Mouse (Mus musculus) forebrain, embryonic 13.5 days (tissue): ENCODE measurements around the gene Cnpy4. TPM values are rescaled to one million over a fixed set of nuclear protein-coding genes. Genes with fewer than 3 reads are reported as not detected.

Experiments used
- ATAC-seq: fragments of 200-750 bp; cut with Nextera tagmentation; 2 replicates; pipeline ENCODE4 v1.8.0; 2017
- H3K27ac ChIP-seq: fragments of 300-500 bp; sonication (generic); 2 replicates; pipeline ENCODE4 v1.5.1; 2015; ENCODE audit warnings: inconsistent platforms, mild to moderate bottlenecking, moderate library complexity
- H3K27me3 ChIP-seq: fragments of 300-500 bp; sonication (generic); 2 replicates; pipeline ENCODE4 v1.6.1; 2015; ENCODE audit warnings: mild to moderate bottlenecking, inconsistent platforms
- H3K36me3 ChIP-seq: fragments of 300-500 bp; sonication (generic); 2 replicates; pipeline ENCODE4 v1.6.1; 2015; ENCODE audit warnings: mild to moderate bottlenecking, inconsistent platforms; ENCODE audit not compliant: poor library complexity, severe bottlenecking
- H3K4me1 ChIP-seq: fragments of 300-500 bp; sonication (generic); 2 replicates; pipeline ENCODE4 v1.6.1; 2015; ENCODE audit warnings: inconsistent platforms
- H3K4me2 ChIP-seq: fragments of 300-500 bp; sonication (generic); 2 replicates; pipeline ENCODE4 v1.6.1; 2015; ENCODE audit warnings: inconsistent platforms, mild to moderate bottlenecking, moderate library complexity
- H3K4me3 ChIP-seq: fragments of 300-500 bp; sonication (generic); 2 replicates; pipeline ENCODE4 v1.5.1; 2015; ENCODE audit warnings: mild to moderate bottlenecking, inconsistent platforms
- H3K9ac ChIP-seq: fragments of 300-500 bp; sonication (generic); 2 replicates; pipeline ENCODE4 v1.6.1; 2015; ENCODE audit warnings: mild to moderate bottlenecking, inconsistent platforms
- H3K9me3 ChIP-seq: fragments of 300-500 bp; sonication (generic); replicated peaks from 2 replicates; pipeline ENCODE4 v1.6.1; 2016; ENCODE audit warnings: inconsistent platforms
- WGBS: fragments of 180-500 bp; shearing (Covaris S2); methylation state at CpG from one replicate; pipeline ENCODE4 v1.1.7; 2015; 5-methylcytosine and 5-hydroxymethylcytosine counted together
- polyA plus RNA-seq: library from polyadenylated mRNA; unstranded; fragments of >200 nt; fragmentation: Nextera tagmentation; extraction: Ambion mirVana; gene quantifications from 2 replicates; pipeline ENCODE4 v1.2.1, GENCODE M21; 2015

Cnpy4 gene
- polyA plus RNA-seq = 48.1 and 48.2 TPM in 2 replicates

DNA sequence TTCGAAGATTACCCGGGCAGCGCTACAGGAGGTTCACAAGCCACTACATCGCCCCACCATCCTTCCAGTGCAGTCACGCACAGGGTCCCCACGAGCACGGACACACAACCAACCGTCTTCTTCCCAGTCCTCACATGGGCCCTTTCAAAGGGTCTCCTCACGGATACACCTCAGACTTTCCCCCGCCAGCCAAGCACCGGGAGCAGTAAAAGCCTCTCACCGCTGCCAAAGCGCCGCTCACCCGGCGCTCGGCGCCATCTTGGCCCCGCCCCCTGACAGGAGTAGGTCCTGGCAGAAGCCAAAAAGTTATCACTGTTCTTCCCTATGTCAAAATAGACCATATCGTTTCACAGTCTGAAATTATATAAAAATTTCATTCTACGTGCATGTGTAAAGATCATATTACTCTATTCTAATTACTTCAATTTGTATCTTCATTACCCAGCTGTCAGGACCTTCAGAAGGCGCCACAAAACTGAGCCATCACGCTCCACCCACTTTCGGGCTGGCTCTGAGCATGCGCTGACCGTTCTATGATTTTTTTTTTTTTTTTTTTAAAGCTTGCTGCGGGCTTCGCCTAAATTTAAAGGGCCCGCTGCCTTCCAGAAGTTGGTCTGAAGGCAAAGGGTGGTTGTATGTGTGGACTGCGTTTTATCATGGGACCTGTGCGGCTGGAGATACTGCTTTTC is at the start of gene Cnpy4, which contains the start of gene Taf6:
Gene Cnpy4 (plus strand): TSS at position 536 of the 689 bp plus-strand sequence.
Gene Taf6 (minus strand): TSS at position 502 of the 689 bp plus-strand sequence.
- no peaks in the 10 kb centered on the region for H3K27me3 ChIP-seq
- H3K4me2 ChIP-seq = peak within 1 kb of the TSS; percentile 74
- ATAC-seq = peak; percentile 85
- peak within 1 kb of the TSS; percentile 85 for H3K4me3 ChIP-seq
- under 1% methylated on average over 31 of the region's 31 CpGs for WGBS
- peak within 1 kb of the TSS; percentile 65 for H3K27ac ChIP-seq
- H3K4me1 ChIP-seq = peaks cover 21% of the 10 kb centered on the region
- peaks cover 47% of the 10 kb centered on the region for H3K36me3 ChIP-seq
- H3K9ac ChIP-seq = peak within 1 kb of the TSS; percentile 79
- H3K9me3 ChIP-seq = no peaks in the 10 kb centered on the region

DNA sequence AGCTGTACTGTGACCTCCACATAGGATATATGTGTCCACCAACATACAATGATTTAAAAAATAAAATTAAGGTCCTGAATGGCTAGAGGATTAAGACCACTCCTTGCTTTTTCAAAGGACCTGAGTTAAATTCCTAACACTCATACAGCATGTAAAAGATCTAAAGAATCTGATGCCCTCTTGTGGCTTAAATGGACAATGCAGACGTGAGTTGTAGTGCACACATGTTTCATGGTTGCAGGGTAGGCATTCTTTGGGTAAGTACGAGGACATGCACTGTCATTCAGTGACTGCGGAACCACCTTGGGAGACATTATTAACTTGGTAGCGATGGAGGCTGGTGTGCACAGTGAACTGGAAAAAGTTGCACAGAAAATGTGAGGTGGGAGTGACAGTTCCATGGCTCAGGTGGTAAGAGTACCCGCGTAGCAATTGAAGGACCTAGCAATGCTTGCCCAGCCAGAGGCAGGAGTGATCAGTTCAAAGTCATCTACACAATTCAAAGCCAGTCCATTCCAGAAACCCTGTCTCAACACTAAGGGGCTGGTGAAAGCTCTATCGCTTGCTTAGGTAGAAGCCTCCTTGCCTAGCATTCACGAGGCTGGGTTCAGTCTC is 49.2 kb upstream of the Cnpy4 start:
- Histone ChIP-seq H3K4me1 (no peaks in the 10 kb centered on the region), H3K9ac (no peak overlapping the region), H3K9me3 (no peaks in the 10 kb centered on the region), H3K27me3 (no peaks in the 10 kb centered on the region), H3K36me3 (peaks cover 59% of the 10 kb centered on the region), H3K27ac (no peak overlapping the region), H3K4me2 (no peak overlapping the region), H3K4me3 (no peak overlapping the region)
- peak; percentile 61 for ATAC-seq
- 66% methylated on average over 8 of the region's 8 CpGs for WGBS

DNA sequence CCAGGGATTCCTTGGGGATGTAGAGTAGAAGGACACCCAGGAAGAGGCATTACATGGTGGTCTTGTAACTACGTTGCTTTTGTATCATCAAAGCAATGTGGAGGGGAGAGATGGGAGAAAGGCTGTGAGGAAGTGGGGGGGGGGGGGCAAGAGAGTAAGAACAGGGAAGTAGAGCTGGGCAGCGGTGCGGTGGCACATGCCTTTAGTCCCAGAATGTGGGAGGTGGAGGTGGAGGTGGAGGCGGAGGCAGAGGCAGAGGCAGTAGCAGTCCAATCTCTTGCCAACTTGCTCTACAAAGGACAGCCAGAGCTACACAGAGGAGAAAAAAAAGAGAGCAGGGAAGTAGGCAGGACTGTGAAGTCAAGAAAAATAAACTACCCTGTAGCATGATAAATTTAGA is 48.7 kb upstream of the Cnpy4 start:
- no peak for ATAC-seq
- Histone ChIP-seq H3K9me3 (no peaks in the 10 kb centered on the region), H3K9ac (no peak overlapping the region), H3K4me1 (no peaks in the 10 kb centered on the region), H3K4me2 (no peak overlapping the region), H3K36me3 (peaks cover 59% of the 10 kb centered on the region), H3K27ac (no peak overlapping the region), H3K27me3 (no peaks in the 10 kb centered on the region), H3K4me3 (no peak overlapping the region)
- WGBS = 93% methylated on average over 4 of the region's 4 CpGs

DNA sequence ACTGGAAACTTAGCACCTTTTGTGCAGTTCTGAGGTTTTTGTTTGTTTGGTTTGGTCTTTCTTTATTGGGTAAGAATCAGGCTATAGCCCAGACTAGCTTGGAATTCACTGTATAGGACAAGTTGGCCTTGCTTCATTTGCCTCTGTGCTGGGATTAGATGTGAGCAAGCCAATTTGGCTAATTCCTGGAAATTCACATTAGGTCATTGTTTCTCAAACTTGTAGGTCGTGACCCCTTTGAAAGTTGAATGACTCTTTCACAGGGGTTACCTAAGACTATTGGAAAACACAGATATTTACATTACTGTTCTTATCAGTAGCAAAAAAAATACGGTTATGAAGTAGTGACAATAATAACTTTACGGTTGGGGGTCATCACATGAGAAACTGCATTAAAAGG is 32.9 kb upstream of the Cnpy4 start:
- Histone ChIP-seq H3K4me2 (peak overlapping the region; percentile 76), H3K27me3 (no peaks in the 10 kb centered on the region), H3K27ac (no peak overlapping the region; the same call in 1 of the 2 replicates), H3K4me1 (peaks cover 12% of the 10 kb centered on the region), H3K9me3 (no peaks in the 10 kb centered on the region), H3K36me3 (peaks cover 34% of the 10 kb centered on the region), H3K4me3 (peak overlapping the region; percentile 86), H3K9ac (peak overlapping the region; percentile 96)
- 87% methylated on average over 3 of the region's 3 CpGs for WGBS
- no peak for ATAC-seq

DNA sequence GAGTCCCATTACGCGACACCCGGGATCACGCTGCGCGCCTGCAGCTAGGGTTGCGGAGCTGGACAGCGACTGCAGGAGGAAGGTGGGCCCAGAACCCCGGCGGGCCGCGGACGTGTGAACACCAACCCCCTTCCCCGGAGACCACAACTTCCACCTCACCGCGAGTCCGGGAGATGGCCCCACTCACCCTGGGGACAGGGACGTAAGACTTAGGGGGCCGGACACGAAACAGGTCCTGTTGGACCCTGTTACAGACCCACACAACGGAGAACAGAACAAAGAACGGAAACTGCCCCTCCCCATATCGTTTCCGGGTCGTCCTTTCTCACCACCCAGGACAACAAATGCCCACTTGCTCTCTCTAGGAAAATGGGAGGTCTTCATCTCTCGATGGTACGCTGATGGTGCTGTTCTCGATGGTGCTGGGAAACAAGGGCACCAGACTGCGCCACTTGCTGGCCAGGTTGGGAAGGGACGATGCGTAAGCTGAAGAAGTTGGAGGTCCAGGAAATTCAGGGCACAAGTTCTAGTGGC is 31.8 kb upstream of the Cnpy4 start, which contains the start of gene Zfp113:
Gene Zfp113 (minus strand): TSS at position 302 of the 534 bp plus-strand sequence.
- peak; percentile 97 for ATAC-seq
- H3K4me1 ChIP-seq = peaks cover 12% of the 10 kb centered on the region
- peak within 1 kb of the TSS; percentile 96 for H3K9ac ChIP-seq
- no peaks in the 10 kb centered on the region for H3K27me3 ChIP-seq
- peak within 1 kb of the TSS; percentile 76 for H3K4me2 ChIP-seq
- peaks cover 29% of the 10 kb centered on the region for H3K36me3 ChIP-seq
- no peaks in the 10 kb centered on the region for H3K9me3 ChIP-seq
- under 1% methylated on average over 31 of the region's 31 CpGs for WGBS
- H3K27ac ChIP-seq = peak within 1 kb of the TSS; percentile 94
- H3K4me3 ChIP-seq = peak within 1 kb of the TSS; percentile 86

DNA sequence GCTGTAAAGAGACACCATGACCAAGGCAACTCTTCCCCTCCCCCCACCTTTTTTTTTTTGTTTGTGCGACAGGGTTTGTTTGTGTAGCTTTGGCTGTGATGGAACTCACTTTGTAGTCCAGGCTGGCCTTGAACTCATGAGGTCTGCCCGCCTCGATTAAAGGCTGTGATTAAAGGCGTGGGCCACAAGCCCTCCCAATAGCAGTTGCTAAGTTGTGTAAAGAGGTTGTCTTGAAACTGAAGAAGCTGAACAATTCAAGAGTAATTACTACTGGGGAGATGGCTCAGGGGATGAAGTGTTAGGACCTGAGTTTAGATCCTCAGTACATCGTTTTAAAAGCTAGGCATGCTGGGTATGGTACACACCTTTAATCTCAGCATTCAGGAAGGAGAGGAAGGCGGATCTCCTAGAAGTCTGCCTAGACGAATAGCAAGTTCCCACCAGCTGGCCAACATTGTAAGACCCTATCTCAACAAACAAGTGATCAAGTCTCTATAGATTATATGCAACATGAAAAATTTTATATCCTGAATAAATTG is 27.0 kb upstream of the Cnpy4 start:
- H3K9me3 ChIP-seq = no peaks in the 10 kb centered on the region
- H3K4me3 ChIP-seq = peak overlapping the region; percentile 82
- H3K9ac ChIP-seq = peak overlapping the region; percentile 89
- peaks cover 11% of the 10 kb centered on the region for H3K4me1 ChIP-seq
- WGBS = 62% methylated on average over 7 of the region's 7 CpGs
- ATAC-seq = peak; percentile 1; the same call in 1 of the 2 replicates
- peaks cover 29% of the 10 kb centered on the region for H3K36me3 ChIP-seq
- H3K4me2 ChIP-seq = peak overlapping the region; percentile 89
- no peaks in the 10 kb centered on the region for H3K27me3 ChIP-seq
- H3K27ac ChIP-seq = 0 out of 2 replicates have a peak overlapping the region, but pooled peaks have one; percentile 21

DNA sequence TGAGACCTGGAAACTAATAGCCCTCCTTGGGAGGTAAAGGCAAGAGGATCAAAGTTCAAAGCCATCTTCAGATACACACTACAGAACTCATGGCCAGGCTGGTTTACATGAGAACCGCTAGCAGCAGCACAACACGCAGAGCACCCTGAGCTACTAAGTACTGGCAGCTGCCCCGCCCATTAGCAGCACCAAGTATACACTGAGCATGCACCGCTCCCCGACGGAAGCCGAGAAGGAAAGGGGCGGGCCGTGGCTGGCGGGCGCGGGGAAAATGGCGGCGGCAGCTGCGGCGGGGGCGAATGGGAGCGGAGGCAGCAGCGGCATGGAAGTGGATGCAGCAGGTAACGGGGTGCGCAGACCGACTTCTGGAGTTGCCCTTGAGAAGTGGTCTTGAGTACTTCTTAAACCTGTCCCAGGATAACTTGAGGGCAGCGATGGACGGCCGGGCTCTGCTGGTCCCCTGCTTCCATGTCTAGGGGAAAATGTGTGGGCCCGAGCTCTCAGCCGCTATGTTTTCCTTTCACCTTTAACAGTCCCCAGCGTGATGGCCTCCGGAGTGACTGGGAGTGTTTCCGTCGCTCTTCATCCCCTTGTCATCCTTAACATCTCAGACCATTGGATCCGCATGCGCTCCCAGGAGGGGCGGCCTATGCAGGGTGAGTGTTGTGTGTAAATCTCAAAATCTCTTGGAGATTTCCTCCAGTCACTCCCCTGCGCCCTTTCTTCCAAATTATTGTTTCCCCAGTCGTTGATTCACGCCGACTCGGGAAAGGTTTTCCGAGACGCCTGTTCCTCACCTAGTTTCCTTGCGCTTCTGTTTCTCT is 26.2 kb upstream of the Cnpy4 start, which contains the start of gene Cops6:
Gene Cops6 (plus strand): TSS at position 230 of the 824 bp plus-strand sequence.
- under 1% methylated on average over 42 of the region's 42 CpGs for WGBS
- ATAC-seq = peak; percentile 97
- Histone ChIP-seq H3K9me3 (no peaks in the 10 kb centered on the region), H3K36me3 (peaks cover 37% of the 10 kb centered on the region), H3K27ac (peak within 1 kb of the TSS; percentile 44; the same call in 1 of the 2 replicates), H3K27me3 (no peaks in the 10 kb centered on the region), H3K4me1 (peaks cover 11% of the 10 kb centered on the region), H3K9ac (peak within 1 kb of the TSS; percentile 89), H3K4me3 (peak within 1 kb of the TSS; percentile 82), H3K4me2 (peak within 1 kb of the TSS; percentile 89)

DNA sequence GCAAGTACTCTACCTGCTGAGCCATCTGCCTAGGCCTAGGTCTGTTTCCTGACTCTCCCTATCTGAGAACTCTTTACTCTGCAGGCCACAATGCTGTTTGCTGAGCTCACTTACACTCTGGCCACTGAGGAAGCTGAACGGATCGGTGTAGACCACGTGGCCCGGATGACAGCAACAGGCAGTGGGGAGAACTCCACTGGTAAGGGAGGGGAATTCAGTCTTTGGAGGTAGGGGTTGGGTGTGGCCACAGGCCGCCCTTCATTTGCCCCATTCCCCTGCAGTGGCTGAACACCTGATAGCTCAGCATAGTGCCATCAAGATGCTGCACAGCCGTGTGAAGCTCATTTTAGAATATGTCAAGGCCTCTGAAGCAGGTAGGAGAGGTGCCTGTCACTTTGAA is 24.2 kb upstream of the Cnpy4 start:
- Histone ChIP-seq H3K4me2 (no peak overlapping the region), H3K36me3 (peaks cover 57% of the 10 kb centered on the region), H3K4me3 (no peak overlapping the region), H3K27me3 (no peaks in the 10 kb centered on the region), H3K4me1 (peaks cover 11% of the 10 kb centered on the region), H3K9me3 (no peaks in the 10 kb centered on the region), H3K27ac (no peak overlapping the region), H3K9ac (no peak overlapping the region)
- WGBS = 80% methylated on average over 6 of the region's 6 CpGs
- ATAC-seq = no peak

DNA sequence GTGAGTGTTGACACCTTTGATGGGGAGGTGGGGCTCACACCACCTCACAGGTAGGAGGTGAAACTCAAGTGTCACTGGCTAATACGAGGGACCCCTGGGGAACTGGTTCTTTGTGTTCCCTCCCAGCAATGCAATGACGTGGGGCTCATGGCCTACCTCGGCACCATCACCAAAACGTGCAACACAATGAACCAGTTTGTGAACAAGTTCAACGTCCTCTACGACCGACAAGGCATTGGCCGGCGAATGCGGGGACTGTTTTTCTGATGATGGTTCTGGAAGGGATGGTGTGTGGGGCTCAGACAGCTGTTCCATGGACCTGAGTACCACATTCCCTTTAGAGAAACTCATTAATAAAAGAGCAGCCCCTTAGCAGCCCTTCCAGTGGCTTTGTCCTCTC is 23.7 kb upstream of the Cnpy4 start:
- 62% methylated on average over 10 of the region's 10 CpGs for WGBS

DNA sequence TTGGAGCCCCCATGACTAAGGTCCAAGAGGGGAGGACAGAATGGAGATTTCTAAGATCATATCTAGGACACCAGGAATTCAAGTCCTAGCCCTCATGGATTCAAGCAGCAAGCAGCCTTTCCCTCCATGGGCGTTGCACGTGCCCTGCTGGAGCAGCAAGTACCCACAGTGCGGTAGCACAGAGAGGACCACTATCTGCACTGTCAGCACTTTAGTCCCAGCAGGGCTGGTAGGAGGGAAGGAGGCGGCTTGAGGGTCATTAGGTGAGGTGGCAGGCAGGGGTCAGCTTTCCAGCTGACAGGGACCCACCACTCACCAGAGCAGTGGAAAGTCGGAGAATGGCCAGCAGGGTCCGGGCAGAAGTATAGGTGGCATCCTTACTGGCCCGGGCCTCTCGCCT is 21.7 kb upstream of the Cnpy4 start:
- WGBS = 80% methylated on average over 8 of the region's 8 CpGs
- Histone ChIP-seq H3K4me2 (no peak overlapping the region), H3K4me3 (no peak overlapping the region), H3K9ac (peak overlapping the region; percentile 13; the same call in 1 of the 2 replicates), H3K36me3 (peaks cover 74% of the 10 kb centered on the region), H3K27me3 (no peaks in the 10 kb centered on the region), H3K27ac (no peak overlapping the region), H3K9me3 (no peaks in the 10 kb centered on the region), H3K4me1 (peaks cover 22% of the 10 kb centered on the region)
- ATAC-seq = no peak

More for the DNA sequence above, 23.7 kb upstream of the Cnpy4 start:
- Histone ChIP-seq H3K36me3 (peaks cover 61% of the 10 kb centered on the region), H3K4me3 (no peak overlapping the region), H3K9ac (no peak overlapping the region), H3K4me1 (peaks cover 11% of the 10 kb centered on the region), H3K9me3 (no peaks in the 10 kb centered on the region), H3K27me3 (no peaks in the 10 kb centered on the region), H3K4me2 (no peak overlapping the region), H3K27ac (no peak overlapping the region)
- no peak for ATAC-seq

DNA sequence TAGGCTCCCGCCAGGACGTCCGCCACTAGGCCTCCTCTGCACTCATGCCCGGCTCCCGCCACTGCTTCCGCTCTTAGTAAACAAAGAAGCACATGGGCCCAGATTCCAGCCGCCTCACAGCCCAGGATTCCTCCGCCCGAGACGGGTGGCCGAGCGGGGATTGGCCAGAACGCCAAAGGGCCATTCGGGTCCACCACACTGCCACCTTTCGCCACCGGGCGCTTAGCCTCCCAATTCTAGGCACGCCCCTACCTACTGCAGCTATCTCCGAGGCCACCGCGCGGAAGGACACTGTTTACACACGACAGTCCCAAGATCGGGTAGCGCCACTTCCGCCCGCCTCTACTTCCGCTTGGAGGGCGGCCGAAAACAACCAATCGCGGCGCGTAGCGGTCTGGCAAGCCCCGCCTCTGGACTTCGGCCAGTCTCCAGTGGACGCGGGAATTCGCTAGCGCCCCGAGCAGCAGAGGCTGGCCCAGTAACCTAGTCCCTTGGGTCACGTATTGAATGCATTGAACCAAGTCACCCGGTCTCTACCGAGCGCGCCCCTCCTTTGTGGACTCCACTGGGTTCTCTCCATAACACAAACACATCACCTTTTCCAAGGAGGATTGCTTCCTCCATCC is 16.2 kb upstream of the Cnpy4 start:
- Histone ChIP-seq H3K9me3 (no peaks in the 10 kb centered on the region), H3K27me3 (no peaks in the 10 kb centered on the region), H3K4me3 (peak overlapping the region; percentile 78), H3K36me3 (peaks cover 57% of the 10 kb centered on the region), H3K9ac (peak overlapping the region; percentile 79), H3K27ac (peak overlapping the region; percentile 95), H3K4me2 (peak overlapping the region; percentile 87), H3K4me1 (peaks cover 37% of the 10 kb centered on the region)
- ATAC-seq = peak; percentile 88
- WGBS = under 1% methylated on average over 47 of the region's 47 CpGs
